Mouse (Mus musculus) heart, adult 2 months (tissue): ENCODE data around the gene Mrpl23.

Experiments
- CTCF ChIP-seq: fragments of 200-600 bp; IDR thresholded peaks from 2 replicates; pipeline ENCODE4 v1.8.1; 2022; ENCODE audit warnings: antibody characterized with exemption, mild to moderate bottlenecking, moderate library complexity
- EP300 ChIP-seq: fragments of 200-500 bp; IDR thresholded peaks from 2 replicates; pipeline ENCODE4 v1.6.1; 2011; ENCODE audit warnings: low read depth, low read length, control low read depth; ENCODE audit not compliant: insufficient read depth
- POLR2A ChIP-seq: fragments of 200-500 bp; IDR thresholded peaks from 2 replicates; pipeline ENCODE4 v1.6.1; 2011; ENCODE audit warnings: mild to moderate bottlenecking, low read depth, low read length, control low read depth; ENCODE audit not compliant: insufficient read depth

- TF ChIP-seq POLR2A (no peak), EP300 (peak; percentile 74), CTCF (peak; percentile 78)
Measured at GRCm38 (mm10) chr7:142497775-142498174, 34.7 kb upstream of the Mrpl23 start.
